Mouse (Mus musculus) lung, postnatal 0 days (tissue): Measurements from ENCODE around the gene Lgalsl.

Source experiments
- CTCF ChIP-seq: IDR thresholded peaks from 2 replicates; pipeline ENCODE4 v1.5.1; 2016; ENCODE audit warnings: antibody characterized with exemption, mild to moderate bottlenecking
- EP300 ChIP-seq: IDR thresholded peaks from 2 replicates; pipeline ENCODE4 v1.6.1; 2016; ENCODE audit warnings: antibody characterized with exemption, mild to moderate bottlenecking, control low read depth

DNA sequence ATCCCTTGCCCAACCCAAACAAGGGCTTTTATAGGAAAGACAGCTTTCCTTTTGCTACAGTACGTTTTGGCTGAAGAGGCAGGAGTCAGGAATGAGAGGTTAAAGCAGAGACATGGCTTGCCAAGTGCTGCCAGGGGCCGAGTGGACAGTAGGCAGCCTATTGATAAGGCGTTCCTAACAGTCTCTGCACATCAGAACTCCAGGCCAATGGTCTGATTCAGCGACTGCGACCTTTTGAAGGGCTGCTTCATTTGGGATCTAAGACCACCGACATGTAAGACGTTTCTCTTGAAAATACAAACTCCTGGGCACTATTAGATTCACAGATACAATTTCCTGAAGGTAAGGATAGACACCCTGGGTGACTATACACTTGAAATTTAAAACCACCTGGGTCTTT, 9.5 kb downstream of the Lgalsl start:
- TF ChIP-seq CTCF (no peak), EP300 (no peak)
